Mouse (Mus musculus) CH12F3 (cell line): Measurements from ENCODE around the gene Ppp1r14d.

Source experiments
- in situ Hi-C: fragments of 300-500 bp; cut with MboI; formaldehyde crosslinking; loops from 2 replicates; pipeline ENCODE4 v1.14.3; 2020; ENCODE audit warnings: low sequenced_read_pairs

Gene Ppp1r14d

DNA sequence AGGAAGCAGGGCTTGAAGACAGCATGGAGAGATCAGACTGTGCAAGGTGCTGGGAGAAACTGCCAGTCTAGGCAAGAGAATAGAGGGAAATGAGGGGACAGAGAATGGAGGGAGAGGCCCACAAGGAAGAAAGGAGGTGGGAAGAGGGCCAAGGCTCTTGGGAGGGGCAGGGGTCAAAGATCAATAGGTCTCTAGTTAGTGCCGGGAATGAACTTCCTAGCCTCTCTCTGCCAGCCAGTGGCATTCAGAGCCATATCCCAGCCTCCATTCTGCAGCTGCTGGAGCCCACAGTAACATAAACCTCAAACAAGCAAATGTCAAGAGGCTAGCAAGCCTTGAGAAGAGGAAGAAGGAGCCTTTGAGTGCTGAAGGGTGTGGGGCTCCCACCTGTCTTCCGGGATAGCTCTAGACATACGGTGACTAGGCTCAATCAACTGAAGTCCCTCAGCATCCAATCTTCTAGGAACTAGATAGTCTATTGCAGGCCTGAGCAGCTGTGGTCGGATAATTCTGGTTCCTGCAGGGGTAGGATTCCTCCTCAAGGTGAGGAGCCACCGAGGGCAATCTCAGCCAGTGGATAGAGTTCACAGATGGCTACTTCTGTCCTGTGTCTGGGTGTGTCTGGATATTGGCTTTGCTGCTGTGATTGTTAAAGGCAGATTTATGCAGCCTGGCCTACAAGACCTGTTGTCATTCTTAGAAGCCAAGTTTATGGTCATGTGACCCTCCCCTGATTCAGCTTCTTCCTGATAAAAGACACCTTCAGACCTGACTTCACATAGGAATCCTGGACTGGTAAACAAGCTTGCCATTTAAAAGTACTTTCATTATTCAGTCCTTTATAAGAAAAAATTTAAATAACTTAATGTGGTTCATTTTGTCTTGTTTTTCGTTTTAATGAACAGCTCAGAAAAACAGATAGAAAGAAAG is at the start of gene Ppp1r14d:
TSS of gene Ppp1r14d (minus strand) at position 132 of the 930 bp plus-strand sequence.
- in situ Hi-C loops: no loop called here

DNA sequence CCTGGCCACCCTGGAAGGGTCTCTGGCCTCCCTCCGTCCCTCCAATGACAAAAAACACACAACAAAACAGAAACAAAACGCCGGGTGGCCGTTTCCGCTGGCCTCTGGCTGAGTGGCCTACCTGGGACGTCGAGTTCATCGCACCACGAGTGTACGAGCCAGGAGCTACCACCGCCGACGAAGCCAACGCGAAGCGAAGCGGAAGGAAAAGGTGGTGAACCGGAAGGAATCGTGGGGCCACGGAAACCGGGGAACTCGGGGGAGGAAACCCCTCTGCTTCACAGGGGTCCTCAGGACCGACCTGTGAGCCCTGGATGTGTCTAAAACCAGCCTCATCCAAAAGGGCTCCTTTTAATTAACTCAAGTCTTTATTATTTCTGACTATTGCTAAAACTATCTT is 48.1 kb upstream of the Ppp1r14d start:
- in situ Hi-C loops: no loop called here

GRCm38 (mm10) chr2:119276926-119277325 is 47.2 kb upstream of the Ppp1r14d start:
- in situ Hi-C loops: no loop called here

- in situ Hi-C loops: no loop called here
Observed at GRCm38 (mm10) chr2:119274126-119274525, 44.4 kb upstream of the Ppp1r14d start.

DNA sequence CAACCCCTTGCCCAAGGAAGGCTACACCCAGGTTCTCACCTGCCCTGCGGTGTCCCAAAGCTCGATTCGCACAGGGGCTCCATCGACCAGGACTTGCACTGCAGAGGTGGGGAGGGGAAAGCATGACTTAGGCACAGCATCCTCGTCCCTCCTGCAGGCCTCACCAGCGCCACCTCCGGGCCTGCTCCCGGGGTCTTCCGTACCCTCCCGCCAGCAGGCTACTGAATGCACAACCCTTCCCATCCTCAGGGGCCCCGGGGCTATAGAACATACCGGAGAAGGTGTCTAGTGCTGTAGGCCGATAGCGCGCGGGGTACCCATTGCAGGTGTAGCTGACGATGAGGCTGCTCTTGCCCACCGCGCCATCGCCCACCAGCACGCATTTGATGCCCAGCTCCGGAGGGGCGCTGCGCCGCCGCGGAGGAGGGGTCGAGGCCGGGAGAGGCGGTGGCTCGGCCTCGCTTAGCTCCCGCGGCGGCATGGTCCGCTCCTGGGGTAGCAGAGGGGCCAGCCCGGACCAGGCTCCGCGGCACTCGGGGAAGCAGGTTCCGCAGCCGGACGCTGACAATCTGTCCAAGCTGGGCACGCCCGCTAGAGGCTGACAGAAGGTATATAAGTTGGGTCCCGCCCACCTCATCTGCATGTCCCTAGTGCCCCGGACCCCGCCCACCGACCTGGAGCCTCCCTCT is 41.1 kb upstream of the Ppp1r14d start, which contains the start of gene Rhov:
TSS of gene Rhov (minus strand) at position 630 of the 689 bp plus-strand sequence.
- in situ Hi-C loops: no loop called here

GRCm38 (mm10) chr2:119270286-119270642 is 40.6 kb upstream of the Ppp1r14d start:
- in situ Hi-C loops: no loop called here

- in situ Hi-C loops: no loop called here
Observed at GRCm38 (mm10) chr2:119263813-119264212, 34.1 kb upstream of the Ppp1r14d start.

- in situ Hi-C loops: no loop called here
Observed at GRCm38 (mm10) chr2:119262978-119263377, 33.3 kb upstream of the Ppp1r14d start.

DNA sequence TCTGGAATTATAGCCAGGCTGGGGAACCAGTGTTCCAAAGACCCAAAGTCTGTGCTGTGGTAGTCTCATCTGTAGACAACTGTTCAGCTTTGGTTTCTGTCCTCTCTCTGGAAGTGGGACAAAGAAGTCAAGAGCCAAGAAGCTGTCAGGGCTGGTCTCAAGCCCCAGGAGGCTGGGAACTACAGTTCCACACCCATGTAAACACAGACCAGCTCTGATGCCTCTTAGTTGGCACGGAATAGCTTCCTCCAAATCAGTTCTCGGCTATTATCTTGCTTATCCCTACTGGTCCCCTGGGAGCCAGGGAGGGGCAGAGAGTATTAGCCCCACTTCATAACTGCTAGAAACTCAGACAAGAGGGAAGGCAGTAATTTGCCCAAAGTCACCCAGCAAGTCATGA is 31.6 kb upstream of the Ppp1r14d start:
- in situ Hi-C loops: no loop called here

DNA sequence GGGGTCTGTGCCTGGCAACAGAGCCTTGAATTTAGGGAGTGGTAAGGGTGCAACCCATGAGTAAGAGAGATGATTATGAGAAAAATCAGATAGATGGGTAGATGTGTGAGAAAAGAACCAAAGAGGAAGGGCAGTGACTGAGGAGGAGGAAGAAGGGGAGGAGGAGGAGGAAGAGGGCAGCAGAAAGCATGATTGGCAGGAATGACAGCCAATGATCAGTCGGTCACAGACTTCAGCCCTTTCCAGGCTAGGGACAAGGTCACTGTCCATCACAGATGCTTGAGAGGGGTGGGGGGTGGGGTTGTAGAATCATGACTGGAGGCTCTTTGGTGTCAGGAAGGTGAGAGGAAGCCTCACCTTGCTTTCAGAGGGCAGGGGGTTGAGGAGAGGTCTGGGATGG is 30.8 kb upstream of the Ppp1r14d start:
- in situ Hi-C loops: no loop called here

DNA sequence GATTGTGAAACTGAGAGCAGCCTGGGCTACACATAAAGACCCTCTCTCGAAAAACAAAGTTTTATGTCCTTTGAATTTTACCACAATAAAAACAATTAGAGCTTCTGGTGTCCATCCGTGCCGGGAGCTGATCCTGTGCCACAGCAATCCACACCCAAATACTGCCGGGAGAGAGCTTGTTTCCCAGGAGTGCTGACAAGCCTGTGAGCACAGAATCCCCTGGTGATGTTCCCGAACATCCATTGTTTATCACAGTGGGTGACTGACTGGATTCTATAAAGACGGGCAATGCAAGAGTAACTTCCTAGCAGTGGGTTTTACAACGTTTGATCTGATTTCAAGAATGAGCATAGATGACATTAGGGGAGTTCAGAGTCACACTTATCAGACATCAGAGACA is 25.3 kb upstream of the Ppp1r14d start:
- in situ Hi-C loops: no loop called here

- in situ Hi-C loops: no loop called here
Observed at GRCm38 (mm10) chr2:119250826-119251478, 21.2 kb upstream of the Ppp1r14d start.

- in situ Hi-C loops: no loop called here
Observed at GRCm38 (mm10) chr2:119250377-119250776, 20.7 kb upstream of the Ppp1r14d start.

DNA sequence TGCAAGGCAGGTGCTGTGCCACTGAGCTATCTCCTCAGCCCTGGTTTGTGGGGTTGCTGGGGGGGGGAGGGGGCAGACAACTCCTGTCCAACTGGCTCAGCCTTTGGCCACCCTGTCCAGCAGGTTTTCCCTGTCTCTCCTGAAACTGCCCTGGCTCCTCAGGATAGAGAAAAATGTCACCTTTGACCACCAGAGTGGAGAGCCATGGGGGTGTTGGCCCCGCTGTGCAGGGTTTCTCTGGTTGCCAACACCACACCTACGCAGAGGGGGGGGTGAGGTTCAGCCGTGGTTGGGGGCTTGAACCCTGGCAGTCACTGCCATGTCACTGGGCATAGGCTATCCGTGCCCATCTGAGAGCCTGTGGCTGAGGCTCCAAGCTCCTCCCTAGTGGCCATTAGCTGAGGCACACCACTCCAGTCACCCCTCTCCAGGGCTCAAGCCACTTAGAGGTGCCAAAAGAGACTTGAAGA is 19.9 kb upstream of the Ppp1r14d start:
- in situ Hi-C loops: no loop called here

DNA sequence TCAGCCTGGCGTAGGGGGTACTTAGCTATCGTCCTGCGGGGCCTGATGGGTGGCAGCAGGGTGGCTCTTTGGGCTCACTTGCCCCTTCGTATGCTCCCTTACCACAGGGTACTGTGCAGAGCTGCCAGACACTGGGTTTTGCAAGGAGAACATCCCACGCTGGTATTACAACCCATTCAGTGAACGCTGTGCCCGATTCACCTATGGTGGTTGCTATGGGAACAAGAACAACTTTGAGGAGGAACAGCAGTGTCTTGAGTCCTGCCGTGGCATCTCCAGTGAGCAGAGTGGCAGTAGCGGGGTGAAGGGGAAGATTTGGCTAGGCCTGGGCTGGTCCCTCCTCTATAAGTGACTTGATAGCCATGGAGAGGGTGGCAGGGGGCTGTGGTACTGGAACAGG is 18.2 kb upstream of the Ppp1r14d start:
- in situ Hi-C loops: no loop called here

GRCm38 (mm10) chr2:119245246-119245645 is 15.5 kb upstream of the Ppp1r14d start:
- in situ Hi-C loops: no loop called here

GRCm38 (mm10) chr2:119242548-119242947 is 12.8 kb upstream of the Ppp1r14d start:
- in situ Hi-C loops: no loop called here

DNA sequence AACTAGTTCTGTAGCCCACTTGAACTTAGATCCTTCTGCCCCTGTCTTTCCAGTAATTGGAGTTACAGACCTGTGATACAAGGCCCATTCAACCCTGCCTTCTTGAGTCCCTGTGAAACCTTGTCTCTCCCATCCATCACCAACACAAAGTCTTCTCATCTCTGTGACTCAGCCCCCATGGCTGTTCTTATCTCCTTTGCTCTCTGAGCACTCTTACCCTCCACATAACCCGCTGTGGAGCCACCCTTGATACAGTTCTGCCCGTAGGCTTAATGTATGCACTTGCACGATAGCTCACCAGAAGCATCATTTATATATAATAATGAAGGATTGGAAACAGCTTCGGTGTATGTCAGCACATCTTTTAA is 11.1 kb upstream of the Ppp1r14d start:
- in situ Hi-C loops: no loop called here

GRCm38 (mm10) chr2:119240075-119240818 is 10.5 kb upstream of the Ppp1r14d start:
- in situ Hi-C loops: no loop called here

- in situ Hi-C loops: no loop called here
Observed at GRCm38 (mm10) chr2:119238671-119239070, 9.0 kb upstream of the Ppp1r14d start.

DNA sequence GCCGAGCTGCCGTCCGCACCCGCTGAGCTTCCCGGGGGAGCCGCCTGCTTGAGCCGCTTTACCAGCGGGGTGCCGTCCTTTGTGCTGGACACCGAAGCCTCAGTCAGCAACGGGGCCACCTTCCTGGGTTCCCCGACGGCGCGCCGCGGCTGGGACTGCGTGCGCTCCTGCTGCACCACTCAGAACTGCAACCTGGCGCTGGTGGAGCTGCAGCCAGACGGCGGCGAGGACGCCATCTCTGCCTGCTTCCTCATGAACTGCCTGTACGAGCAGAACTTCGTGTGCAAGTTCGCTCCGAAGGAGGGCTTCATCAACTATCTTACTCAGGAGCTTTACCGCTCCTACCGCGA is 8.1 kb upstream of the Ppp1r14d start:
- in situ Hi-C loops: no loop called here
